Mouse (Mus musculus) bone marrow, adult 2 months (tissue): ENCODE results near the gene Drg1. TPM values are rescaled to one million over a fixed set of nuclear protein-coding genes. Genes with fewer than 3 reads are reported as not detected.

Experiments used
- H3K27ac ChIP-seq: fragments of 200-500 bp; 2 replicates; pipeline ENCODE4 v1.5.1; 2012; ENCODE audit warnings: low read depth, mild to moderate bottlenecking, control low read depth, inconsistent platforms, low read length; ENCODE audit not compliant: control insufficient read depth, poor library complexity, insufficient read depth
- H3K4me1 ChIP-seq: fragments of 200-500 bp; 2 replicates; pipeline ENCODE4 v1.6.1; 2011; ENCODE audit warnings: low read length; ENCODE audit not compliant: control insufficient read depth, insufficient read depth
- H3K4me3 ChIP-seq: fragments of 200-500 bp; replicated peaks from 2 replicates; pipeline ENCODE3; 2011; ENCODE audit warnings: mild to moderate bottlenecking, low read depth, low read length, control low read depth; ENCODE audit not compliant: control insufficient read depth
- CTCF ChIP-seq: fragments of 200-500 bp; IDR thresholded peaks from 2 replicates; pipeline ENCODE4 v1.5.1; 2011; ENCODE audit warnings: low read length, control low read depth; ENCODE audit not compliant: control insufficient read depth, insufficient read depth
- POLR2A ChIP-seq: fragments of 200-500 bp; IDR thresholded peaks from 2 replicates; pipeline ENCODE4 v1.6.1; 2011; ENCODE audit warnings: low read depth, mild to moderate bottlenecking, control low read depth, low read length, borderline replicate concordance; ENCODE audit not compliant: control insufficient read depth
- WGBS: fragments of 180-500 bp; shearing (Covaris S2); methylation state at CpG from one replicate; pipeline ENCODE4 v1.1.7; 2018; 5-methylcytosine and 5-hydroxymethylcytosine counted together
- polyA plus RNA-seq: library from polyadenylated mRNA; stranded (reverse); fragments of >200 nt; gene quantifications from 2 replicates; pipeline ENCODE4 v1.2.4, GENCODE M21; 2011; ENCODE audit warnings: low replicate concordance; ENCODE audit not compliant: missing spikeins, insufficient read depth, insufficient read length

Drg1 gene
- polyA plus RNA-seq, 1 experiment, result 78.5 TPM

DNA sequence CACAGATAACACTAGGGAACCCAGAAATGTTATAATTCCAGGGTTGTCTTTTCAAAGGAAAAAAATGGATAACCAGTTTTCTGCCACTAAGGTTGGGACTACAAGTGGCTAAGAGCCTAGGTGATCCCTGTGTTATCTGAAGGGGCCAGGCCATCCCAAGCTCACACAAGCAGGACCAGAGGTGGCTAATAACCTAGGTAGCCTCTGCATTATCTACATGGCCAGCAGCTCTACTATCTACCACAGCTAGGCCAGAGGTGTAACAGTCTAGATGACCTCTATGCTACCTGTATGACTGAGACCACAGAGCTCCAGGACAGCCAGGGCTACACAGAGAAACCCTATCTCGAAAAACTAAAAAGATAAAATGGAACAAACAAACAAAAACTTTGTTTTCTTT lies 6.7 kb downstream of the Drg1 start:
- WGBS, result 76% methylated on average over 1 of the region's 1 CpGs
- no peak overlapping the region for H3K4me3 ChIP-seq

DNA sequence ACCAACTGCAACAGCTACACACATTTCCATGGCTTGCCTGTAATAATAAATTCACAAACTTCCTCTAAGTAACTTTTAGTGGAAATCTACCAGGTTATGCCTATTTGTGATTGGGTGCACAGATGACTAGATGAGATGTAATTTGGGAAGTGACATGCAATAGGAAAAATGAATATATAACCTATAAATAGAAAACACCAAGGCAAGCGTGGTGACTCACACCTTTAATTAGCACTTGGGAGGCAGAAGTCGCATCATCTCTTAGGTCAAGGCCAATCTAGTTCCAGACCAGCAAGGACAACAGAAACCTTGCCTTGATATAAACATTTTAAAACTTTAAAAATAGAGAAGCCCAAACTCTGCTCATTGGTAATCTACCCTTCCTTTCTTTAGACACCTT lies 18.8 kb downstream of the Drg1 start:
- TF ChIP-seq CTCF (no peak), POLR2A (no peak)
- H3K4me1 ChIP-seq, result no peaks in the 10 kb centered on the region
- WGBS, result 71% methylated on average over 2 of the region's 2 CpGs
- no peak overlapping the region for H3K27ac ChIP-seq
- no peak overlapping the region for H3K4me3 ChIP-seq

More for the DNA sequence above, 6.7 kb downstream of the Drg1 start:
- Histone ChIP-seq H3K27ac (no peak overlapping the region), H3K4me1 (no peaks in the 10 kb centered on the region)
- no peak for TF ChIP-seq CTCF
- TF ChIP-seq POLR2A, result no peak

DNA sequence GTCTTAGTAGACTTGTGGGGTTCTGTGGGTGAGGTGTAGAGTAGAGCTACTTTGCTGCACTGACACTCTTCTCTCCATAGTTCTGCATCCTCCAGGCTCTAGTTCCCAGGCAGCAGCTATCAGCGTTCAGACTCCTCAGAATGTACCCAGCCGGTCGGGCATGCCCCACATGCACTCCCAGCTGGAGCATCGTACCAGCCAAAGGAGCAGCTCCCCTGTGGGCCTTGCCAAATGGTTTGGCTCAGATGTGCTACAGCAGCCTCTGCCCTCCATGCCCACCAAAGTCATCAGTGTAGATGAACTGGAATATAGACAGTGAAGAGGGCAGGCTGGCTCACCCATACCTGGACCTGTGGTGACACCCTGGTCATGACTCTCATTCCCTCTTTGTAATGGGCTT lies 22.4 kb downstream of the Drg1 start:
- WGBS, result 89% methylated on average over 4 of the region's 4 CpGs
- TF ChIP-seq CTCF, result no peak
- no peak for TF ChIP-seq POLR2A
- Histone ChIP-seq H3K4me3 (no peak overlapping the region), H3K27ac (no peak overlapping the region), H3K4me1 (no peaks in the 10 kb centered on the region)

DNA sequence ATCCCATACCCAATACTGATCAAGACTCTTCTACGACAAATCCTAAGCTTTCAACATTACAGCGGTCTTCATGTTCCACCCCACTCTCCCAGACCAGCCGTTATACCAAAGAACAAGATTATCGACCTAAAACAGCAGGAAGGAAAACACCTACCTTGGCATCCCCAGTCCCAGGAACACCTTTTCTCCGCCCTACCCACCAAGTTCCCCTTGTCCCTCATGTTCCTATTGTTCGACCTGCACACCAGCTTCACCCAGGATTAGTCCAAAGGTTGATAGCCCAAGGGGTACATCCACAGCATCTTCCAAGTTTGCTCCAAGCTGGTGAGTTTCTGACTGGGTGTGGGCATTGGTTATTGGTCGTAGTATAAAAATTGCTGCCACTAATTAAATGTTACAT lies 23.8 kb downstream of the Drg1 start:
- Histone ChIP-seq H3K4me1 (no peaks in the 10 kb centered on the region), H3K27ac (no peak overlapping the region), H3K4me3 (no peak overlapping the region)
- TF ChIP-seq CTCF (no peak), POLR2A (no peak)
- 91% methylated on average over 7 of the region's 7 CpGs for WGBS

DNA sequence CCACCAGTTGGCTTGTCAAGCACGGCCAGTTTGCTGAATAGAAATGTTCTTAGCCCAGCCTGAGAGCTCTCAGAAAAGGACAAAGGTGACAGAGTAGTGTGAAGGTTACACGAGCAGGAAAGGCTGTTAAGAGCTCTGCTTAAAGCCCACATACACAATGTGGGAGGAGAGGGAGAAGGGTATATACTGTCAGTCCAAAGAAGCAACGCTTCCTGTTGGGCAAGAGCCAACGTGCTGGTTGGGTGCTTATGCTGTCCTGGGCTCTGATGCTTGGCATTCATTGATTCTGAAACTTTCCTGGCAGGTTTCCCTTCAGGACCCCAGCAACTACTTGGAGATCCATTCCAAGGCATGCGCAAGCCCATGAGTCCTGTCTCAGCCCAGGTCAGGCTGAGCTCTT lies 30.9 kb downstream of the Drg1 start:
- WGBS, result 62% methylated on average over 5 of the region's 5 CpGs
- no peaks in the 10 kb centered on the region; the same call in 1 of the 2 replicates for H3K4me1 ChIP-seq
- TF ChIP-seq POLR2A (no peak), CTCF (no peak)
- H3K27ac ChIP-seq, result no peak overlapping the region
- H3K4me3 ChIP-seq, result no peak overlapping the region

DNA sequence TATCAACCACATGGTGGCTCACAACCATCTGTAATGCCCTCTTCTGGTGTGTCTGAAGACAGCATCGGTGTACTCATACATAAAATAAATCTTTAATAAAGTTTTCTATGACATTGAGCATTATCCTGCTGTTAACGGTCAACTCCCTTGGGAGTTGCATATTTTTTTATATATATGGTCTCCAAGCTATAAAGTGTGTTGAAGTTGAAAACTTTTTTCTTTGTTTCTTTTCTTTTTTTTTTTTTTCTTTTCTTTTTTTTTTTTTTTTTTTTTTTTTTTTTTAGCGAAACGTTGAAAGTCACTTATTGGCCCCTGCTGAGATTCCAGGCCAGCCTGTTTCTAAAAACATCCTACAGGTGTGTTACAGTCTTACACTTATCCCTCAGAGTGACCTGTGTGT lies 32.5 kb downstream of the Drg1 start:
- Histone ChIP-seq H3K27ac (no peak overlapping the region), H3K4me1 (no peaks in the 10 kb centered on the region; the same call in 1 of the 2 replicates), H3K4me3 (no peak overlapping the region)
- no peak for TF ChIP-seq CTCF
- no peak for TF ChIP-seq POLR2A
- WGBS, result 90% methylated on average over 4 of the region's 4 CpGs

DNA sequence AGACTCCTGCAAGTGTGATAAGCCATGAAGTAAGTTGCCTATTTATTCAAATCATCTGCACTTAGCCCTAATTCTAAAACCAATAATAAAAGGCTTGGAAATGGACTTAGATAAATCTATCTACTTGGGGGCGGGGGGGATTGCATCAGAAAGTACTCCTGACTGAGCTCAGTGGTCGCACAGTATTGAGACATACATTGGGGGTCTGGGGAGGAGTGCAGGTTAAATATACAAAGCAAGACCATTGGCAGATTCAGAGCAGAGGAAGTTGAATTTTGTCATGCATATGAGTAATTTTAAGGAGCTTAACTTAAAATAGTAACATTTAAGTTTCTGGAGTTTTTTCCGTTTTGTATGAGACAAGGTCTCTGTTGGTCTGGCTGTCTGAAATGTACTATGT lies 34.0 kb downstream of the Drg1 start:
- TF ChIP-seq CTCF (no peak), POLR2A (no peak)
- Histone ChIP-seq H3K27ac (no peak overlapping the region), H3K4me3 (no peak overlapping the region), H3K4me1 (no peaks in the 10 kb centered on the region; the same call in 1 of the 2 replicates)
- 53% methylated on average over 3 of the region's 3 CpGs for WGBS

DNA sequence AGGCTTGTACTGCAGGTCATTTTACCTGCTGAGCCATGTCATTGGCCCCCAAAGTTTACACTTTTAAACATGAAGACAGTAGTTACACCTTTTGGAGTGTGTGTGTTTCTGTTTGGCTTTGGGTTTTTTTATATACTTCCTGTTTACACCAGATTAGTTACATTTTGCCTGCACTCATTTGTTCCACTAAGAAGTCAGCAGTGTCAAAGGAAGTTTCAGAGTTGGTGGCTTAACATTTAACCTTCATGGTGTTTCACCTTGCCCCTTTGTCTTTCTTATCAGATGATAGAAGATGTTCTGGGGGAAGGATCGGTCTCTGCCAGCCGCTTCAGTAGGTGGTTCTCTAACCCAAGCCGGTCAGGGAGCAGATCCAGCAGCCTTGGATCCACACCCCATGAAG lies 39.1 kb downstream of the Drg1 start:
- no peak overlapping the region for H3K4me3 ChIP-seq
- no peak overlapping the region for H3K27ac ChIP-seq
- TF ChIP-seq POLR2A (no peak), CTCF (no peak)
- WGBS, result 95% methylated on average over 3 of the region's 3 CpGs
- no peaks in the 10 kb centered on the region for H3K4me1 ChIP-seq

DNA sequence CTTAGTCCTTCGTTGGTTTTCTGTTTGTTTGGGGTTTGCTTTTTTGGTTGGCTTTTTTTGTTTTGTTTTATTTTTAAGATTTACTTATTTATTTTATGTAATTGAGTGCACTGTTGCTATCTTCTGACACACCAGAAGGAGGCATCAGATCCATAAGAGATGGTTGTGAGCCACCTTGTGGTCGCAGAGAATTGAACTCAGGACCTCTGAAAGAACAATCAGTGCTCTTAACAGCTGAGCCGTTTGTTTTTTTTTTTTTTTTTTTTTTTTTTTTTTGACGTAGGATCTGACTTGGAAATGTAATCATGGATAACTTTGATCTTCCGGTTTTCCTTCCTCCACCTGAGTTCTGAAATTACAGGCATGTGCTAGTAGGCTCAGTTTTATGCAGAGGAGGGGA lies 43.1 kb downstream of the Drg1 start:
- no peaks in the 10 kb centered on the region for H3K4me1 ChIP-seq
- H3K27ac ChIP-seq, result no peak overlapping the region
- 84% methylated on average over 5 of the region's 5 CpGs for WGBS
- no peak overlapping the region for H3K4me3 ChIP-seq
- TF ChIP-seq POLR2A (no peak), CTCF (no peak)
